Mouse (Mus musculus) C2C12 (cell line): ENCODE data around the gene Krt222. TPM values are rescaled to one million over a fixed set of nuclear protein-coding genes. Genes with fewer than 3 reads are reported as not detected.

ENCODE experiments used
- H3K27me3 ChIP-seq: one replicate; pipeline ENCODE4 v1.6.1; 2011; ENCODE audit not compliant: control insufficient read depth, insufficient read depth, insufficient read length
- H3K36me3 ChIP-seq: one replicate; pipeline ENCODE4 v1.6.1; 2011; ENCODE audit not compliant: control insufficient read depth, insufficient read depth
- H3K4me3 ChIP-seq: one replicate; pipeline ENCODE4 v1.5.1; 2011; ENCODE audit warnings: mild to moderate bottlenecking, control low read depth; ENCODE audit not compliant: poor library complexity, insufficient read depth, severe bottlenecking
- H3K79me2 ChIP-seq: one replicate; pipeline ENCODE4 v1.6.1; 2011; ENCODE audit not compliant: control insufficient read depth, insufficient read depth
- H3K79me3 ChIP-seq: one replicate; pipeline ENCODE4 v1.6.1; 2011; ENCODE audit warnings: low read depth, control low read depth
- H3ac ChIP-seq: one replicate; pipeline ENCODE3; 2011; ENCODE audit warnings: low read depth; ENCODE audit not compliant: control insufficient read depth, insufficient read length
- CEBPB ChIP-seq: IDR thresholded peaks from one replicate; pipeline ENCODE4 v1.6.1; 2011; ENCODE audit warnings: low read depth, mild to moderate bottlenecking, control low read depth, moderate library complexity
- CTCF ChIP-seq: IDR thresholded peaks from one replicate; pipeline ENCODE4 v1.5.1; 2011; ENCODE audit not compliant: control insufficient read depth, insufficient read depth, insufficient read length
- FOSL1 ChIP-seq: IDR thresholded peaks from one replicate; pipeline ENCODE4 v1.8.0; 2011; ENCODE audit warnings: mild to moderate bottlenecking, low read length; ENCODE audit not compliant: poor library complexity, insufficient read depth, severe bottlenecking
- MAX ChIP-seq: IDR thresholded peaks from one replicate; pipeline ENCODE4 v1.6.1; 2011; ENCODE audit warnings: mild to moderate bottlenecking, control low read depth
- MYOD1 ChIP-seq: IDR thresholded peaks from one replicate; pipeline ENCODE4 v1.6.1; 2011; ENCODE audit warnings: low read depth; ENCODE audit not compliant: control insufficient read depth, insufficient read length
- MYOG ChIP-seq: IDR thresholded peaks from one replicate; pipeline ENCODE4 v1.6.1; 2011; ENCODE audit not compliant: control insufficient read depth, insufficient read length; ENCODE audit errors: extremely low read depth
- USF1 ChIP-seq: IDR thresholded peaks from one replicate; pipeline ENCODE4 v1.6.1; 2011; ENCODE audit warnings: low read depth, mild to moderate bottlenecking, control low read depth, moderate library complexity
- polyA plus RNA-seq: library from polyadenylated mRNA; unstranded; fragments of >200 nt; fragmentation: generic; extraction: Trizol; gene quantifications from one replicate; pipeline ENCODE4 v1.2.1, GENCODE M21; 2012; ENCODE audit warnings: missing spikeins

Krt222 gene
- polyA plus RNA-seq, 1 experiment, result not detected

- Histone ChIP-seq H3K27me3 (peaks cover 76% of the 10 kb centered on the region), H3ac (no peak overlapping the region), H3K79me2 (no peaks in the 10 kb centered on the region), H3K79me3 (no peaks in the 10 kb centered on the region), H3K36me3 (no peaks in the 10 kb centered on the region), H3K4me3 (no peak overlapping the region)
- no peak for TF ChIP-seq FOSL1
- no peak for TF ChIP-seq MYOD1
- TF ChIP-seq USF1, result no peak
- no peak for TF ChIP-seq MAX
- no peak for TF ChIP-seq CTCF
- TF ChIP-seq CEBPB, result no peak
- no peak for TF ChIP-seq MYOG
Measured at GRCm38 (mm10) chr11:99279986-99280385, 36.1 kb upstream of the Krt222 start.

GRCm38 (mm10) chr11:99276786-99277185, 32.9 kb upstream of the Krt222 start:
- H3K79me3 ChIP-seq, result no peaks in the 10 kb centered on the region
- no peaks in the 10 kb centered on the region for H3K36me3 ChIP-seq
- TF ChIP-seq USF1 (no peak), MYOD1 (no peak), MYOG (no peak), FOSL1 (no peak), CTCF (no peak), MAX (no peak), CEBPB (no peak)
- no peak overlapping the region for H3K4me3 ChIP-seq
- peaks cover 62% of the 10 kb centered on the region for H3K27me3 ChIP-seq
- no peak overlapping the region for H3ac ChIP-seq
- H3K79me2 ChIP-seq, result no peaks in the 10 kb centered on the region

GRCm38 (mm10) chr11:99275624-99276023, 31.7 kb upstream of the Krt222 start:
- H3ac ChIP-seq, result no peak overlapping the region
- no peak overlapping the region for H3K4me3 ChIP-seq
- H3K79me3 ChIP-seq, result no peaks in the 10 kb centered on the region
- TF ChIP-seq CEBPB (no peak), MYOG (no peak), FOSL1 (no peak), MAX (no peak), USF1 (no peak), MYOD1 (no peak), CTCF (no peak)
- no peaks in the 10 kb centered on the region for H3K36me3 ChIP-seq
- H3K27me3 ChIP-seq, result peaks cover 63% of the 10 kb centered on the region
- no peaks in the 10 kb centered on the region for H3K79me2 ChIP-seq

- Histone ChIP-seq H3K79me3 (no peaks in the 10 kb centered on the region), H3ac (no peak overlapping the region), H3K79me2 (no peaks in the 10 kb centered on the region), H3K4me3 (no peak overlapping the region), H3K27me3 (peaks cover 62% of the 10 kb centered on the region), H3K36me3 (no peaks in the 10 kb centered on the region)
- TF ChIP-seq MYOG, result no peak
- no peak for TF ChIP-seq CTCF
- TF ChIP-seq MYOD1, result no peak
- TF ChIP-seq USF1, result no peak
- no peak for TF ChIP-seq CEBPB
- TF ChIP-seq FOSL1, result no peak
- no peak for TF ChIP-seq MAX
Measured at GRCm38 (mm10) chr11:99272721-99273120, 28.8 kb upstream of the Krt222 start.

GRCm38 (mm10) chr11:99269192-99269591, 25.3 kb upstream of the Krt222 start:
- H3K79me3 ChIP-seq, result no peaks in the 10 kb centered on the region
- H3K36me3 ChIP-seq, result no peaks in the 10 kb centered on the region
- H3K79me2 ChIP-seq, result no peaks in the 10 kb centered on the region
- H3K27me3 ChIP-seq, result peaks cover 63% of the 10 kb centered on the region
- H3K4me3 ChIP-seq, result no peak overlapping the region
- no peak overlapping the region for H3ac ChIP-seq
- TF ChIP-seq CTCF, result no peak
- no peak for TF ChIP-seq MYOD1
- TF ChIP-seq FOSL1, result no peak
- TF ChIP-seq CEBPB, result no peak
- TF ChIP-seq USF1, result no peak
- TF ChIP-seq MAX, result no peak
- TF ChIP-seq MYOG, result no peak

- Histone ChIP-seq H3K36me3 (no peaks in the 10 kb centered on the region), H3K79me3 (no peaks in the 10 kb centered on the region), H3ac (no peak overlapping the region), H3K79me2 (no peaks in the 10 kb centered on the region), H3K4me3 (no peak overlapping the region), H3K27me3 (peaks cover 49% of the 10 kb centered on the region)
- TF ChIP-seq USF1 (no peak), MYOG (no peak), CEBPB (no peak), MYOD1 (no peak), CTCF (no peak), MAX (no peak), FOSL1 (no peak)
Measured at GRCm38 (mm10) chr11:99265796-99266195, 21.9 kb upstream of the Krt222 start.
